Mouse (Mus musculus): ENCODE measurements at regions not wholly inside any gene's neighbourhood (a gene's known extent, or its start where the extent isn't known, plus 50 kb on each side); places are given as distances from the start of the nearest gene placed in this dataset.
A peak's percentile ranks its signal among the peaks of the same experiment; 100 is the strongest.

- intact Hi-C loops (cut with DNase I): no loop called here
- no peak for DNase-seq (ENCODE audit: low spot score in 2 of 2)
Measured at GRCm38 (mm10) chr1:110813191-110813590, 164.2 kb downstream of the Cdh19 start.

DNA sequence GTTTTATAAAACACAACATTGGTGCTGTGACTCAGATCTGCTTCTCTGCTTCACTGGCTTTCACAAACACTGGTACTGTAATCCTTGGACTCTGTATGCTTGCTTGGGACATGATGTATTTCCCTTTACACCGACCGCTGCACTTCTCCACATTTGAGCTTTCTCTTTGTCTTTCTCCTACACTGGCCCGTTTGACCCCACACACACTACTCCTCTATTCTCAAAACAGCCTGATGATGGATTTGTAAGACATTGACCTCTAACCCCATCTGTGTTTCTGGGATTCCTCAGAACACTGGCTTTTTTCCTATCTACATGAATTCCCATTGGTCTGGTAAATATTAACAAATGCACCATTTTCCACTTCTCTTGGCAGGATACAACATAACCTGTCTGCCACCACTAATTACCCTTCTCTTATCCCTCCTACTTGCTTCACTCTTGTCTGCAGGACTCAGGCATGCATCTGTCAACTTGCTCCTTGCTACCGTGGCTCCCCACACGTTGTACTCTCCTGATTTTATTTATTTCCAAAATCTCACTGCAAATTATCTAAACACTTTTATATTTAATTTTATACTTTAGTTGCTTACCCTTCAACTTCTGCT is 178.1 kb downstream of the Cdh19 start:
- intact Hi-C loops (cut with DNase I): no loop called here
- DNase-seq (ENCODE audit: low spot score in 2 of 2): no peak

DNA sequence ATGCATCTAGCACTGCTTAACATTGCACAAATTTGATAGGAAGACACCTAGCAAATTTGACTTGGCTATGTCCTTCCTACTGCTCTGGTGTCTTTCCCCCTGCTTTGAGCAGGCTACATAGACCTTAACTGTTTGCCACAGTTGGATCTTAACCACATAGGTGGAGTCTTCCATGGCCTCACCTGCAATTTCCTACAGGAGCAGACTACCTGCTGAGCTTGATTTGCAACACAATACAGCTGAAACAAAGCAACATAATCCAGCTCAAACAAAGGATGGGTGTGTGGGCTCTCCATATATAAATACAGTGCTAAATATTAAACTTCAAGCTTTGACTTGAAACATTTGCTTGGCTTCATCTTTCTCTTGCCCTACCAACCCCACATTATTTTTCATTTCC is 186.8 kb downstream of the Cdh19 start:
- no peak for DNase-seq (ENCODE audit: low spot score in 2 of 2)
- intact Hi-C loops (cut with DNase I): no loop called here

DNA sequence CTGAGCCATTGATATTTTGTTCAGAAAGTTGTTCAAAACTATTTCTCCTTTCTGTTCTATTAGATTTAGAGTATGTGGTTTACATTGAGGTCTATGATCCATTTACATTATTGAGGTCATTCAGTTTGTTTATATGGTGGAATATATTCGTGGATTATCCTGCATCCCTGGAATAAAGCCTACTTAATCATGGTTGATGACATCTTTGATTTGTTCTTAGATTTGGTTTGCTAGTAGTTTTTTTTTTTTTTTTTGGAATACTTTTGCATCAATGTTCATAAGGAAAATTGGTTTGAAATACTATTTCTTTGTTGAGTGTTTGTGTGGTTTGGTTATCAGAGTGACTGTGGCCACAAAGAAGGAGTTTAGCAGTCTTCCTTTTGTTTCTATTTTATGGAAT is 202.0 kb downstream of the Cdh19 start:
- intact Hi-C loops (cut with DNase I): no loop called here
- no peak for DNase-seq (ENCODE audit: low spot score in 2 of 2)

- intact Hi-C loops (cut with DNase I): no loop called here
- no peak for DNase-seq (ENCODE audit: low spot score in 2 of 2)
Measured at GRCm38 (mm10) chr1:110774848-110775247, 202.5 kb downstream of the Cdh19 start.

GRCm38 (mm10) chr1:110774096-110774495 is 203.3 kb downstream of the Cdh19 start:
- no peak for DNase-seq (ENCODE audit: low spot score in 2 of 2)
- intact Hi-C loops (cut with DNase I): no loop called here

- intact Hi-C loops (cut with DNase I): no loop called here
- DNase-seq (ENCODE audit: low spot score in 2 of 2): peak in 1 of 2 experiments; percentile 20
Measured at GRCm38 (mm10) chr1:110724900-110725299, 252.5 kb downstream of the Cdh19 start.

Data from left cerebral cortex, postnatal 14 days (tissue).